Mouse (Mus musculus) liver, postnatal 0 days (tissue): ENCODE measurements around the gene Rab31. TPM values are rescaled to one million over a fixed set of nuclear protein-coding genes. Genes with fewer than 3 reads are reported as not detected.

Source experiments
- ATAC-seq: fragments of 200-750 bp; cut with Nextera tagmentation; 2 replicates; pipeline ENCODE4 v1.8.0; 2017; ENCODE audit warnings: mild to moderate bottlenecking, moderate library complexity
- DNase-seq: peaks from one replicate; pipeline ENCODE4 v3.0.0-alpha.2; 2016
- H3K27ac ChIP-seq: fragments of 300-500 bp; sonication (generic); 2 replicates; pipeline ENCODE4 v1.5.1; 2014; ENCODE audit warnings: antibody characterized with exemption, moderate library complexity, mild to moderate bottlenecking, low read depth
- H3K27me3 ChIP-seq: fragments of 300-500 bp; sonication (generic); 2 replicates; pipeline ENCODE4 v1.6.1; 2014; ENCODE audit warnings: low read length, control low read depth, mixed read lengths; ENCODE audit not compliant: insufficient read depth
- H3K36me3 ChIP-seq: fragments of 300-500 bp; sonication (generic); replicated peaks from 2 replicates; pipeline ENCODE4 v1.6.1; 2014; ENCODE audit warnings: mild to moderate bottlenecking, control low read depth, low read length, moderate library complexity, mixed read lengths; ENCODE audit not compliant: insufficient read depth
- H3K4me1 ChIP-seq: fragments of 300-500 bp; sonication (generic); 2 replicates; pipeline ENCODE4 v1.6.1; 2014; ENCODE audit warnings: antibody characterized with exemption, mild to moderate bottlenecking, control low read depth; ENCODE audit not compliant: insufficient read depth
- H3K4me2 ChIP-seq: fragments of 300-500 bp; sonication (generic); 2 replicates; pipeline ENCODE4 v1.6.1; 2014; ENCODE audit warnings: low read depth, mild to moderate bottlenecking, low read length, moderate library complexity, mixed read lengths
- H3K4me3 ChIP-seq: fragments of 300-500 bp; sonication (generic); 2 replicates; pipeline ENCODE4 v1.5.1; 2014; ENCODE audit warnings: low read depth, low read length
- H3K9ac ChIP-seq: fragments of 300-500 bp; sonication (generic); replicated peaks from 2 replicates; pipeline ENCODE4 v1.6.1; 2014; ENCODE audit warnings: mild to moderate bottlenecking, moderate library complexity
- H3K9me3 ChIP-seq: fragments of 300-500 bp; sonication (generic); 2 replicates; pipeline ENCODE4 v1.6.1; 2016; ENCODE audit warnings: mild to moderate bottlenecking, control low read depth, low read length, mixed read lengths
- CTCF ChIP-seq: sonication (generic); IDR thresholded peaks from 2 replicates; pipeline ENCODE4 v1.5.1; 2016; ENCODE audit warnings: antibody characterized with exemption, low read depth
- EP300 ChIP-seq: IDR thresholded peaks from 2 replicates; pipeline ENCODE4 v1.6.1; 2016; ENCODE audit warnings: antibody characterized with exemption, low read depth, mild to moderate bottlenecking
- WGBS: fragments of 180-500 bp; shearing (Covaris S2); extraction: QIAGEN DNeasy Blood & Tissue Kit; methylation state at CpG from one replicate; pipeline ENCODE4 v1.1.7; 2014; ENCODE audit not compliant: insufficient replicate concordance; 5-methylcytosine and 5-hydroxymethylcytosine counted together
- polyA plus RNA-seq: library from polyadenylated mRNA; unstranded; fragments of >200 nt; fragmentation: Nextera tagmentation; extraction: Ambion mirVana; gene quantifications from 2 replicates; pipeline ENCODE4 v1.2.1, GENCODE M21; 2015

Rab31 gene
- polyA plus RNA-seq, 1 experiment from 2014 or later, result 7.2 TPM

DNA sequence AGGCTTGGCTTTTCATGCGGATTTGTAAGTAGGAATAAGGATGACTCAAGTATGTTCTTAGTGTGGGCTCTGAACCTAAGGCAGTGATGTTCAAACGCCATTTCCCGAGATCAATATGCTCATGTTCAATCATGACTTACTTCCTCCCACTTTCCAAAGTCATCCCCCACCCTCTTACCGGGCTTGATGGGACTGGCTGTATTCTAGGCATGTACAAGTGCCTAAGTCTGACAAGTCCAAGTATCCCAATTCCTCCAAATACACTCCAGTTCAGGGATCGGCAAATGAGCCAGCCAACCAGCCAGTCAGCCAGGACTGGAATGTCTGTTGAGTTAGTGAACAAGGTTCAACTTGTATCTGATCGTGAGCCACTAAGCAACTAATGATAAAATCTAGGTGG lies 146.3 kb downstream of the Rab31 start:
- 81% methylated on average over 6 of the region's 6 CpGs for WGBS
- Histone ChIP-seq H3K27ac (no peak overlapping the region), H3K4me2 (no peak overlapping the region), H3K27me3 (no peaks in the 10 kb centered on the region), H3K9ac (no peak overlapping the region), H3K9me3 (peaks cover 2% of the 10 kb centered on the region; the same call in 1 of the 2 replicates), H3K4me1 (no peaks in the 10 kb centered on the region), H3K4me3 (no peak overlapping the region), H3K36me3 (no peaks in the 10 kb centered on the region)
- TF ChIP-seq CTCF, result no peak
- no peak for TF ChIP-seq EP300
- ATAC-seq, result no peak
- DNase-seq, result no peak

DNA sequence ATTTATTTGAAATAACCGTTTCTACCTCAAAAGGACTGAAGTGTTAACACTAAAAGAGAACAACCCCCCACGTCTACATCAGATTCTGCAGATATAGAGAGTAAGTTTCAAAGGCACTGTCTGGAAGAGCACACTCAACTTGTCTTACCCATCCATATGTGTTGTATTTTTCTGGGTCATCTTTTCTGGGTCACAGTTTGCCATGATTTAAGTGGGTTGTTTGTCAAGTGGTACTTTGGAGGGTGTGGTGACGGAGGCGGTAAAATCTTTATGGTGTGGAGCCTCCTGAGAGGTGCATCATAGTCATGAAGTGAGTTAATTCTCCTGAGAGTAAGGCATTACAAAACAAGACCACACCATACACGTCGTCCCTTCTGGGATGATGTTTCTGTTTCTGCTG lies 147.0 kb downstream of the Rab31 start:
- Histone ChIP-seq H3K36me3 (no peaks in the 10 kb centered on the region), H3K4me1 (no peaks in the 10 kb centered on the region), H3K9ac (no peak overlapping the region), H3K9me3 (peaks cover 2% of the 10 kb centered on the region; the same call in 1 of the 2 replicates), H3K27ac (no peak overlapping the region), H3K27me3 (no peaks in the 10 kb centered on the region), H3K4me3 (no peak overlapping the region), H3K4me2 (no peak overlapping the region)
- DNase-seq, result no peak
- TF ChIP-seq CTCF, result no peak
- no peak for TF ChIP-seq EP300
- no peak for ATAC-seq
- WGBS, result 79% methylated on average over 6 of the region's 6 CpGs

GRCm38 (mm10) chr17:65623130-65623529 lies 149.4 kb downstream of the Rab31 start:
- H3K4me1 ChIP-seq, result no peaks in the 10 kb centered on the region
- no peak for TF ChIP-seq EP300
- TF ChIP-seq CTCF, result no peak
- ATAC-seq (peak; percentile 86), DNase-seq (peak; percentile 10)
- no peaks in the 10 kb centered on the region for H3K27me3 ChIP-seq
- H3K36me3 ChIP-seq, result no peaks in the 10 kb centered on the region
- H3K9ac ChIP-seq, result no peak overlapping the region
- no peak overlapping the region for H3K4me3 ChIP-seq
- no peak overlapping the region for H3K4me2 ChIP-seq
- H3K27ac ChIP-seq, result no peak overlapping the region
- peaks cover 2% of the 10 kb centered on the region; the same call in 1 of the 2 replicates for H3K9me3 ChIP-seq

DNA sequence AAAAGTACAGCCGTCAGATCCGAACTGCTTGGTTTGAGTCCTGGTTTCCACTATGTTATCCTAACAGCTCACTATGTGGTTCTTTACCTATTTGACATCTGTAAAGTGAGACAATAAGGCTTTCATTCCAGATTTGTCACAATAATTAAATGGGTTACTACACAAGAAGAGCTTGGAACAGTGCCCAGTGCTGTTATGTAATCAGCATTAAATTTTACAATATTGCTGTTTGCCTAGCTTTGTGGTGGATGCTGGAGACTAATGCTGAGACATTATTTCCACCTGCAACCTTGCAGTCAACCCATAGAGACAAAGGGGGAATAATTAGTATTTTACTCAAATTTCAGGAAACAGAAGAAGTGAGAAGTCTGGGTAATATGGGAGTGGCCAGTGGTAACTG lies 154.1 kb downstream of the Rab31 start:
- no peaks in the 10 kb centered on the region for H3K36me3 ChIP-seq
- H3K4me3 ChIP-seq, result no peak overlapping the region
- no peak for ATAC-seq
- DNase-seq, result no peak
- TF ChIP-seq CTCF, result no peak
- TF ChIP-seq EP300, result no peak
- no peaks in the 10 kb centered on the region for H3K27me3 ChIP-seq
- H3K27ac ChIP-seq, result no peak overlapping the region
- H3K9ac ChIP-seq, result no peak overlapping the region
- H3K4me1 ChIP-seq, result 0 out of 2 replicates have a peak, but pooled peaks cover 3% of the 10 kb centered on the region
- 91% methylated on average over 2 of the region's 2 CpGs for WGBS
- no peaks in the 10 kb centered on the region for H3K9me3 ChIP-seq
- no peak overlapping the region for H3K4me2 ChIP-seq

DNA sequence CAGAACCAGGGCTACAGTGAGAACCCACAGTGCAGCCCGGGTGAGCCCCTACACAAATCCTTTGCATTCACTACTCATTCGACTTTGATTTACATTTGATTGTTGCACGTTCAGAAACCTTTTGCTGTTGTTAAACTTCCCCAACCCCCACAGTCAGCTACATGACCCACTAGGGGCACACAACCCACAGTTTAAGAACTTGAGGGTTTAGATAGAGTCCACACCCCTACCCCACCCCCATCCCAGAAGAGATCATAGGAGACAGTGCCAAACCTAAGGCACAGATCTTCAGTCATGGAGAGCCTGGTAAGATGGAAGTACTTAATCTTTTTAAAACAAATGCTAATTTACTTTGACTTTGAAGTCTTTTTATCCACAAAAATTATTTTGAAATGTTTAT lies 156.9 kb downstream of the Rab31 start:
- H3K9ac ChIP-seq, result no peak overlapping the region
- peaks cover 9% of the 10 kb centered on the region for H3K4me1 ChIP-seq
- no peaks in the 10 kb centered on the region for H3K36me3 ChIP-seq
- DNase-seq (no peak), ATAC-seq (no peak)
- H3K4me3 ChIP-seq, result no peak overlapping the region
- TF ChIP-seq EP300, result no peak
- no peak for TF ChIP-seq CTCF
- no peaks in the 10 kb centered on the region for H3K9me3 ChIP-seq
- H3K27me3 ChIP-seq, result no peaks in the 10 kb centered on the region
- H3K27ac ChIP-seq, result no peak overlapping the region
- WGBS, result 46% methylated on average over 3 of the region's 3 CpGs
- no peak overlapping the region for H3K4me2 ChIP-seq

GRCm38 (mm10) chr17:65614431-65614830 lies 158.1 kb downstream of the Rab31 start:
- no peak for DNase-seq
- Histone ChIP-seq H3K4me1 (peaks cover 18% of the 10 kb centered on the region), H3K27ac (peak overlapping the region; percentile 100), H3K4me3 (peak overlapping the region; percentile 99), H3K36me3 (no peaks in the 10 kb centered on the region; the same call in 1 of the 2 replicates), H3K4me2 (peak overlapping the region; percentile 75), H3K27me3 (no peaks in the 10 kb centered on the region), H3K9me3 (no peaks in the 10 kb centered on the region), H3K9ac (peak overlapping the region; percentile 100)
- no peak for ATAC-seq
- TF ChIP-seq EP300, result no peak
- no peak for TF ChIP-seq CTCF
- 5% methylated on average over 9 of the region's 9 CpGs for WGBS
